Mouse (Mus musculus) MEL (cell line): ENCODE measurements around the gene Brsk2. TPM values are rescaled to one million over a fixed set of nuclear protein-coding genes. Genes with fewer than 3 reads are reported as not detected.

ENCODE experiments used
- DNase-seq: peaks from one replicate; pipeline ENCODE4 v3.0.0; 2011; ENCODE audit warnings: low read depth, low spot score
- H3K27ac ChIP-seq: 2 replicates; pipeline ENCODE4 v1.5.1; 2012; ENCODE audit warnings: low read depth, mild to moderate bottlenecking, control low read depth, low read length, moderate library complexity; ENCODE audit not compliant: control insufficient read depth
- H3K27me3 ChIP-seq, 2 experiments: fragments of 150-350 bp in 1 of 2; sonication (generic) in 1 of 2; 2 replicates each; pipeline ENCODE4 v1.6.1; 2012; ENCODE audit warnings: low read length in 2 of 2, mild to moderate bottlenecking in 2 of 2, improper control_type of control experiment in 1 of 2, moderate library complexity in 1 of 2; ENCODE audit not compliant: insufficient read depth in 2 of 2, control insufficient read depth in 1 of 2
- H3K36me3 ChIP-seq, 2 experiments: 2 replicates each; pipeline ENCODE4 v1.6.1; 2012 to 2014; ENCODE audit warnings: low read length in 2 of 2, improper control_type of control experiment in 1 of 2, inconsistent platforms in 1 of 2, mild to moderate bottlenecking in 1 of 2; ENCODE audit not compliant: insufficient read depth in 2 of 2, control insufficient read depth in 1 of 2
- H3K4me1 ChIP-seq, 2 experiments: fragments of 150-350 bp in 1 of 2; sonication (generic) in 1 of 2; 2 replicates each; pipeline ENCODE4 v1.6.1; 2012; ENCODE audit warnings: low read length in 2 of 2, improper control_type of control experiment in 1 of 2, mild to moderate bottlenecking in 1 of 2; ENCODE audit not compliant: insufficient read depth in 2 of 2, control insufficient read depth in 1 of 2
- H3K4me3 ChIP-seq, 2 experiments: fragments of 150-350 bp in 1 of 2; sonication (generic) in 1 of 2; 2 replicates each; pipeline ENCODE4 v1.5.1; 2012; ENCODE audit warnings: low read depth in 2 of 2, low read length in 2 of 2, mild to moderate bottlenecking in 2 of 2, moderate library complexity in 2 of 2, control low read depth in 1 of 2, improper control_type of control experiment in 1 of 2; ENCODE audit not compliant: control insufficient read depth in 1 of 2, insufficient read depth in 1 of 2
- H3K79me2 ChIP-seq: 2 replicates; pipeline ENCODE4 v1.6.1; 2012; ENCODE audit warnings: mild to moderate bottlenecking, low read length, moderate library complexity; ENCODE audit not compliant: control insufficient read depth, poor library complexity, insufficient read depth
- H3K9ac ChIP-seq: 2 replicates; pipeline ENCODE4 v1.6.1; 2012; ENCODE audit warnings: low read depth, mild to moderate bottlenecking, control low read depth, low read length, moderate library complexity; ENCODE audit not compliant: control insufficient read depth, poor library complexity, severe bottlenecking
- H3K9me3 ChIP-seq: fragments of 150-350 bp; sonication (generic); replicated peaks from 2 replicates; pipeline ENCODE4 v1.6.1; 2012; ENCODE audit warnings: mild to moderate bottlenecking, low read length, improper control_type of control experiment, moderate library complexity; ENCODE audit not compliant: insufficient read depth
- CTCF ChIP-seq, 3 experiments: IDR thresholded peaks in 2 of 3; conservative IDR thresholded peaks in 1 of 3; 2 replicates each; pipeline ENCODE4 v1.5.1; 2011 to 2012; ENCODE audit warnings: low read length in 3 of 3, low read depth in 2 of 3, mild to moderate bottlenecking in 2 of 3, improper control_type of control experiment in 1 of 3, inconsistent platforms in 1 of 3, mixed read lengths in 1 of 3, moderate library complexity in 1 of 3; ENCODE audit not compliant: control insufficient read depth in 1 of 3, insufficient read depth in 1 of 3, poor library complexity in 1 of 3, severe bottlenecking in 1 of 3
- GATA1 ChIP-seq: IDR thresholded peaks from 2 replicates; pipeline ENCODE4 v1.6.1; 2011; ENCODE audit warnings: low read depth, low read length, improper control_type of control experiment
- HCFC1 ChIP-seq: IDR thresholded peaks from 2 replicates; pipeline ENCODE4 v1.6.1; 2012; ENCODE audit warnings: low read depth, mild to moderate bottlenecking, inconsistent platforms, low read length, improper control_type of control experiment, moderate library complexity
- MAFK ChIP-seq: IDR thresholded peaks from 2 replicates; pipeline ENCODE4 v1.6.1; 2011; ENCODE audit warnings: low read depth, mild to moderate bottlenecking, low read length, improper control_type of control experiment, borderline replicate concordance
- MAZ ChIP-seq: IDR thresholded peaks from 2 replicates; pipeline ENCODE4 v1.6.1; 2012; ENCODE audit warnings: low read depth, mild to moderate bottlenecking, inconsistent platforms, low read length, improper control_type of control experiment
- NELFE ChIP-seq: IDR thresholded peaks from 2 replicates; pipeline ENCODE4 v1.6.1; 2011; ENCODE audit warnings: low read depth, low read length, improper control_type of control experiment
- POLR2AphosphoS2 ChIP-seq: IDR thresholded peaks from 2 replicates; pipeline ENCODE4 v1.6.1; 2011; ENCODE audit warnings: low read length, improper control_type of control experiment
- POLR2AphosphoS5 ChIP-seq: IDR thresholded peaks from 2 replicates; pipeline ENCODE4 v1.6.1; 2012; ENCODE audit warnings: low read depth, borderline replicate concordance, mild to moderate bottlenecking, inconsistent platforms, low read length, moderate library complexity, mixed read lengths
- RAD21 ChIP-seq: IDR thresholded peaks from 2 replicates; pipeline ENCODE4 v1.6.1; 2011; ENCODE audit warnings: mild to moderate bottlenecking, low read depth, low read length, improper control_type of control experiment
- SIN3A ChIP-seq: IDR thresholded peaks from 2 replicates; pipeline ENCODE4 v1.6.1; 2012; ENCODE audit warnings: low read length, improper control_type of control experiment, inconsistent platforms
- SMC3 ChIP-seq: IDR thresholded peaks from 2 replicates; pipeline ENCODE4 v1.6.1; 2011; ENCODE audit warnings: low read depth, low read length, improper control_type of control experiment
- TAL1 ChIP-seq: IDR thresholded peaks from 2 replicates; pipeline ENCODE4 v1.6.1; 2012; ENCODE audit warnings: mild to moderate bottlenecking, inconsistent platforms, low read length, moderate library complexity, mixed read lengths
- USF2 ChIP-seq, 2 experiments: IDR thresholded peaks; 2 replicates each; pipeline ENCODE4 v1.6.1; 2011 to 2012; ENCODE audit warnings: improper control_type of control experiment in 2 of 2, low read length in 2 of 2, borderline replicate concordance in 1 of 2, inconsistent platforms in 1 of 2, low read depth in 1 of 2, mild to moderate bottlenecking in 1 of 2; ENCODE audit not compliant: insufficient read depth in 1 of 2
- ZC3H11A ChIP-seq: IDR thresholded peaks from 2 replicates; pipeline ENCODE4 v1.6.1; 2012; ENCODE audit warnings: low read depth, mild to moderate bottlenecking, inconsistent platforms, low read length, improper control_type of control experiment
- polyA plus RNA-seq, 2 experiments: library from polyadenylated mRNA; stranded (reverse) in 1 of 2; unstranded in 1 of 2; fragments of >175 nt in 1 of 2; fragments of >200 nt in 1 of 2; gene quantifications; 2 replicates each; pipeline versions ENCODE4 v1.2.1 to v1.2.4; 2012; ENCODE audit warnings: low replicate concordance in 2 of 2, low read depth in 1 of 2; ENCODE audit not compliant: insufficient read length in 2 of 2, insufficient read depth in 1 of 2, missing spikeins in 1 of 2
- total RNA-seq: library from RNA; depleted of rRNA; stranded (reverse); fragments of 300-350 nt; gene quantifications from 2 replicates; pipeline ENCODE4 v1.2.3, GENCODE M21; 2012

Brsk2 gene
- total and polyA plus RNA-seq, 3 experiments: 0.13 to 0.19 TPM; not detected in 1

DNA sequence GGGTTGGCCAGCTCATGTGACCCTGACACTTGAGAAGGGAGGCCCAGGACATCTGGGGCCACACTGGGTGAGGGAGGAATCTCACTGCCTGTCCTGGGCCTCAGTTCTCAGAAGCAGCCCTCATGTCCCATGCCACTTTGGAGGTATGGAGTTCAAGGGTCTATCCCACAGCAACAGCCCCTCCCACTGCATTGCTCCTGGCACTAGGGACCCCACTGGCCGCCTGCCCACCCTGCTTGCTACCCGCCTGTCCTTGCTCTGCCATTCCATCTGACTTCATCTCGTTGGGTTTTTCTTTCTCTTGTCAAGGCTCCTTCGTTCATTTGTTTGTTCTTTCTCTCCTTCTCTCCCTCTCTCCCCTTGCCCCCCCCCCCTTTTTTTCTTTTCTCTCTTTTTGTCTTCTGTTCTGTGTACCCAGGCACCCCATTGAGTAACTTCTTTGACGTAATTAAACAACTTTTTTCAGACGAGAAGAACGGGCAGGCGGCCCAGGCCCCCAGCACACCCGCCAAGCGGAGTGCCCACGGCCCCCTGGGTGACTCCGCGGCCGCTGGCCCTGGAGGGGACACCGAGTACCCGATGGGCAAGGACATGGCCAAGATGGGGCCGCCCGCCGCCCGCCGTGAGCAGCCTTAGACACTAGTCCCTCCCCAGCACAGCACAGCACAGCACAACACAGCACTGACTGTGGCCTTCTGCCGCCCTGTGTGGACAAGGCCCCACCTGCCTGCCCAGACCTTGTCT lies 52.2 kb downstream of the Brsk2 start:
- H3K9ac ChIP-seq: no peak overlapping the region
- H3K4me3 ChIP-seq: no peak overlapping the region
- no peaks in the 10 kb centered on the region for H3K9me3 ChIP-seq
- no peaks in the 10 kb centered on the region for H3K79me2 ChIP-seq
- TF ChIP-seq SIN3A (no peak), TAL1 (no peak), NELFE (no peak), USF2 (IDR thresholded peaks at IDR 0.05; ENCODE audit: borderline replicate concordance in 1 of 2, insufficient read depth in 1 of 2, low read depth in 1 of 2, low read length in 2 of 2) (no peak), GATA1 (no peak), SMC3 (no peak), MAZ (no peak), RAD21 (no peak), POLR2AphosphoS2 (no peak), HCFC1 (no peak), ZC3H11A (no peak), MAFK (no peak), POLR2AphosphoS5 (no peak)
- TF ChIP-seq, all 39 proteins: peak for 0
- H3K4me1 ChIP-seq: no peaks in the 10 kb centered on the region
- no peak overlapping the region for H3K27ac ChIP-seq
- H3K27me3 ChIP-seq: no peaks in the 10 kb centered on the region
- no peaks in the 10 kb centered on the region for H3K36me3 ChIP-seq
- DNase-seq: no peak

GRCm38 (mm10) chr7:142016562-142016961 lies 67.0 kb downstream of the Brsk2 start:
- no peaks in the 10 kb centered on the region for H3K27me3 ChIP-seq
- H3K36me3 ChIP-seq: peaks cover 0 to 4% of the 10 kb centered on the region in 2 experiments; a peak in 2 of 4 replicates
- H3K27ac ChIP-seq: no peak overlapping the region
- peak; percentile 42 for TF ChIP-seq RAD21
- TF ChIP-seq CTCF (IDR thresholded peaks at IDR 0.05 in 2 of 3, conservative IDR thresholded peaks at IDR 0.05 in 1 of 3; ENCODE audit: control insufficient read depth in 1 of 3, insufficient read depth in 1 of 3, low read depth in 2 of 3, low read length in 3 of 3, poor library complexity in 1 of 3, severe bottlenecking in 1 of 3): peak; percentile 72 to 74 (median 73)
- TF ChIP-seq SMC3: peak; percentile 67
- no peak for TF ChIP-seq MAZ
- H3K4me1 ChIP-seq: no peaks in the 10 kb centered on the region
- H3K9me3 ChIP-seq: no peaks in the 10 kb centered on the region
- no peak overlapping the region for H3K4me3 ChIP-seq
- no peak overlapping the region for H3K9ac ChIP-seq
- no peaks in the 10 kb centered on the region for H3K79me2 ChIP-seq
- DNase-seq: peak; percentile 58
